Mouse (Mus musculus): ENCODE results near the gene Suclg2. TPM values are rescaled to one million over a fixed set of nuclear protein-coding genes. Genes with fewer than 3 reads are reported as not detected.

Suclg2 gene
- total RNA-seq, 1 experiment, result 42.9 TPM

GRCm38 (mm10) chr6:95551000-95551399 lies 167.6 kb downstream of the Suclg2 start:
- H3K4me1 ChIP-seq (ENCODE audit: control insufficient read depth in 2 of 2, insufficient read depth in 2 of 2, low read length in 2 of 2, poor library complexity in 1 of 2), result peaks cover 0 to 9% of the 10 kb centered on the region in 2 experiments; a peak in 2 of 4 replicates
- TF ChIP-seq ZC3H11A (IDR thresholded peaks at IDR 0.05; ENCODE audit: borderline replicate concordance, low read depth, low read length) (no peak), CHD2 (IDR thresholded peaks at IDR 0.05; ENCODE audit: low read depth, low read length) (no peak), MAFK (IDR thresholded peaks at IDR 0.05; ENCODE audit: insufficient read depth, low read depth, low read length) (no peak), ZNF384 (IDR thresholded peaks at IDR 0.05; ENCODE audit: low read depth, low read length) (no peak), HCFC1 (IDR thresholded peaks at IDR 0.05; ENCODE audit: borderline replicate concordance, insufficient read depth, low read length) (no peak)
- no peak overlapping the region for H3K4me3 ChIP-seq (ENCODE audit: insufficient read depth in 1 of 2, low read depth in 1 of 2, low read length in 2 of 2, poor library complexity in 1 of 2, severe bottlenecking in 1 of 2)
- H3K9ac ChIP-seq (ENCODE audit: insufficient read depth, low read depth, low read length, poor library complexity, severe bottlenecking), result no peak overlapping the region
- in situ Hi-C loops (cut with MboI; ENCODE audit: low sequenced_read_pairs in 2 of 2, unreplicated experiment in 2 of 2), result no loop called here
- no peak overlapping the region for H3K27ac ChIP-seq (ENCODE audit: insufficient read depth, low read depth, low read length, poor library complexity, severe bottlenecking)
- no peaks in the 10 kb centered on the region for H3K9me3 ChIP-seq (ENCODE audit: control insufficient read depth, insufficient read depth, low read depth, low read length)
- no peak for DNase-seq (ENCODE audit: low read depth, low spot score)
- no peaks in the 10 kb centered on the region; the same call in 1 of the 2 replicates for H3K36me3 ChIP-seq (ENCODE audit: control insufficient read depth, insufficient read depth, low read length, poor library complexity, severe bottlenecking)

GRCm38 (mm10) chr6:95546189-95546832 lies 172.3 kb downstream of the Suclg2 start:
- TF ChIP-seq ZNF384 (IDR thresholded peaks at IDR 0.05; ENCODE audit: low read depth, low read length), result no peak
- TF ChIP-seq CHD2 (IDR thresholded peaks at IDR 0.05; ENCODE audit: low read depth, low read length), result no peak
- TF ChIP-seq HCFC1 (IDR thresholded peaks at IDR 0.05; ENCODE audit: borderline replicate concordance, insufficient read depth, low read length), result no peak
- TF ChIP-seq ZC3H11A (IDR thresholded peaks at IDR 0.05; ENCODE audit: borderline replicate concordance, low read depth, low read length), result no peak
- no peak for TF ChIP-seq MAFK (IDR thresholded peaks at IDR 0.05; ENCODE audit: insufficient read depth, low read depth, low read length)
- in situ Hi-C loops (cut with MboI; ENCODE audit: low sequenced_read_pairs in 2 of 2, unreplicated experiment in 2 of 2), result no loop called here
- H3K4me1 ChIP-seq (ENCODE audit: control insufficient read depth in 2 of 2, insufficient read depth in 2 of 2, low read length in 2 of 2, poor library complexity in 1 of 2), result peaks cover 0 to 6% of the 10 kb centered on the region in 2 experiments; a peak in 2 of 4 replicates

GRCm38 (mm10) chr6:95545714-95546113 lies 172.9 kb downstream of the Suclg2 start:
- Histone ChIP-seq H3K36me3 (ENCODE audit: control insufficient read depth, insufficient read depth, low read length, poor library complexity, severe bottlenecking) (peaks cover 3% of the 10 kb centered on the region; the same call in 1 of the 2 replicates), H3K9me3 (ENCODE audit: control insufficient read depth, insufficient read depth, low read depth, low read length) (no peaks in the 10 kb centered on the region), H3K4me3 (ENCODE audit: insufficient read depth in 1 of 2, low read depth in 1 of 2, low read length in 2 of 2, poor library complexity in 1 of 2, severe bottlenecking in 1 of 2) (no peak overlapping the region), H3K27ac (ENCODE audit: insufficient read depth, low read depth, low read length, poor library complexity, severe bottlenecking) (no peak overlapping the region), H3K4me1 (ENCODE audit: control insufficient read depth in 2 of 2, insufficient read depth in 2 of 2, low read length in 2 of 2, poor library complexity in 1 of 2) (0 out of 4 replicates have a peak, but pooled peaks cover 0 to 2% of the 10 kb centered on the region in 2 experiments), H3K9ac (ENCODE audit: insufficient read depth, low read depth, low read length, poor library complexity, severe bottlenecking) (no peak overlapping the region)
- in situ Hi-C loops (cut with MboI; ENCODE audit: low sequenced_read_pairs in 2 of 2, unreplicated experiment in 2 of 2), result no loop called here
- DNase-seq (ENCODE audit: low read depth, low spot score), result no peak
- no peak for TF ChIP-seq MAFK (IDR thresholded peaks at IDR 0.05; ENCODE audit: insufficient read depth, low read depth, low read length)

More at GRCm38 (mm10) chr6:95546189-95546832, 172.3 kb downstream of the Suclg2 start:
- Histone ChIP-seq H3K9ac (ENCODE audit: insufficient read depth, low read depth, low read length, poor library complexity, severe bottlenecking) (no peak overlapping the region), H3K27ac (ENCODE audit: insufficient read depth, low read depth, low read length, poor library complexity, severe bottlenecking) (no peak overlapping the region), H3K9me3 (ENCODE audit: control insufficient read depth, insufficient read depth, low read depth, low read length) (no peaks in the 10 kb centered on the region), H3K36me3 (ENCODE audit: control insufficient read depth, insufficient read depth, low read length, poor library complexity, severe bottlenecking) (peaks cover 3% of the 10 kb centered on the region; the same call in 1 of the 2 replicates), H3K4me3 (ENCODE audit: insufficient read depth in 1 of 2, low read depth in 1 of 2, low read length in 2 of 2, poor library complexity in 1 of 2, severe bottlenecking in 1 of 2) (no peak overlapping the region)
- DNase-seq (ENCODE audit: low read depth, low spot score), result no peak

- Histone ChIP-seq H3K4me1 (ENCODE audit: control insufficient read depth in 2 of 2, insufficient read depth in 2 of 2, low read length in 2 of 2, poor library complexity in 1 of 2) (no peaks in the 10 kb centered on the region), H3K36me3 (ENCODE audit: control insufficient read depth, insufficient read depth, low read length, poor library complexity, severe bottlenecking) (peaks cover 3% of the 10 kb centered on the region; the same call in 1 of the 2 replicates), H3K27ac (ENCODE audit: insufficient read depth, low read depth, low read length, poor library complexity, severe bottlenecking) (no peak overlapping the region), H3K4me3 (ENCODE audit: insufficient read depth in 1 of 2, low read depth in 1 of 2, low read length in 2 of 2, poor library complexity in 1 of 2, severe bottlenecking in 1 of 2) (no peak overlapping the region), H3K9me3 (ENCODE audit: control insufficient read depth, insufficient read depth, low read depth, low read length) (no peaks in the 10 kb centered on the region), H3K9ac (ENCODE audit: insufficient read depth, low read depth, low read length, poor library complexity, severe bottlenecking) (no peak overlapping the region)
- no peak for DNase-seq (ENCODE audit: low read depth, low spot score)
- in situ Hi-C loops (cut with MboI; ENCODE audit: low sequenced_read_pairs in 2 of 2, unreplicated experiment in 2 of 2), result no loop called here
- no peak for TF ChIP-seq MAFK (IDR thresholded peaks at IDR 0.05; ENCODE audit: insufficient read depth, low read depth, low read length)
- TF ChIP-seq CHD2 (IDR thresholded peaks at IDR 0.05; ENCODE audit: low read depth, low read length), result no peak
- no peak for TF ChIP-seq ZC3H11A (IDR thresholded peaks at IDR 0.05; ENCODE audit: borderline replicate concordance, low read depth, low read length)
- no peak for TF ChIP-seq ZNF384 (IDR thresholded peaks at IDR 0.05; ENCODE audit: low read depth, low read length)
- no peak for TF ChIP-seq HCFC1 (IDR thresholded peaks at IDR 0.05; ENCODE audit: borderline replicate concordance, insufficient read depth, low read length)
Measured at GRCm38 (mm10) chr6:95545296-95545695, 173.3 kb downstream of the Suclg2 start.

Data from ES-E14 (cell line).